Mouse (Mus musculus): ENCODE results near the gene Wipf3. TPM values are rescaled to one million over a fixed set of nuclear protein-coding genes. Genes with fewer than 3 reads are reported as not detected.

The Wipf3 gene
- polyA plus RNA-seq, 1 experiment from 2014 or later = 0.32 TPM

DNA sequence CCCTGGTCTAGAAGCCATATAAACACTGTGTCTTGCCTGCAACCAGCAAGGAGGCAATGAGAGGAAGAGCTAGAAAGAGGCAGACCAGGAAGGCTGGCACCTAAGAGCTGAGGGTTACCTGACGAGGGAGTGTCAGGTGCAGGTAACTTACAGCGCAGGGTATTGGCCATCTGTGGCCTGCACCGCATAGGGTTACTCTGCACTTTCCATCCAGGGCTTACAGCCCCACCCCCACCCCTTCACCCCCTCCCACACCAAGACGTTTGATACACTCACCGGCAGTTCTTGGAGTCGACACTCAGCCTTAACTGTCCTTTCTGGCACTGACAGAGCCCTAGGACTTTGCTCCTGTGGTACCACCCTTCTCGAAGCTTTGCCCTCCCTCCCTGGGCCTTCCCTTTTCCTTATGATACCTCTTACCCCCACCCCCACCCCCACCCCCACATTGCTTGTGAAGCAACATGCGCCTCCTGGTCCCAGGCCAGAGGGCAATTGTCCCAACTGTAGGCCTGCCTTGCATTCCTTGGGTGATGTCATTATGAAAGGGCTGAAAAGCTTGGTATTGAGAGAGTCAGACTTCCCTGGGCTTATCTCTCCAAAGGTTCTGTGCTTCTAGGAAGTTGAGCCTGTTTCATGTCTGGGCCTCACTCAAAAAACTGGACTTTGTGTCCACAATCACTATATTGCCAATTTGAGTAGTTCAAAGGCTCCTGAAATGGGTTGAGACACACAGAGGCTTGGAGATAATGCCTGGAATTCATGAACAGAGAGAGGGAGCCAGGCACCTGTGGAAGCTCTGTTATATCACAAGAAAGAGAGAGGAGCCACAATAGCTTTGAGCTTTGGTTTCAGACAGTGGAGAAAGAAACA lies 43.7 kb downstream of the Wipf3 start:
- no peaks in the 10 kb centered on the region for H3K36me3 ChIP-seq (ENCODE audit: control insufficient read depth, insufficient read depth, low read length)
- no peaks in the 10 kb centered on the region for H3K4me1 ChIP-seq (replicated peaks; ENCODE audit: control insufficient read depth, insufficient read depth)
- DNase-seq (ENCODE audit: low spot score) (peak; percentile 39), ATAC-seq (ENCODE audit: low FRiP score, low TSS enrichment) (peak; percentile 84)
- TF ChIP-seq CTCF (IDR thresholded peaks at IDR 0.05; ENCODE audit: low read depth) (no peak), EP300 (optimal IDR thresholded peaks at IDR 0.05) (no peak)
- H3K9ac ChIP-seq (ENCODE audit: low read length) = no peak overlapping the region
- WGBS = 52% methylated on average over 8 of the region's 8 CpGs
- no peaks in the 10 kb centered on the region for H3K9me3 ChIP-seq (ENCODE audit: control insufficient read depth, low read length)
- H3K4me2 ChIP-seq (replicated peaks; ENCODE audit: low read depth) = no peak overlapping the region
- H3K4me3 ChIP-seq (ENCODE audit: low read depth, low read length) = no peak overlapping the region
- no peaks in the 10 kb centered on the region for H3K27me3 ChIP-seq (ENCODE audit: control insufficient read depth, insufficient read depth, low read length)
- 0 out of 2 replicates have a peak overlapping the region, but pooled peaks have one; percentile 24 for H3K27ac ChIP-seq (replicated peaks)

GRCm38 (mm10) chr6:54475926-54476667 lies 46.7 kb downstream of the Wipf3 start:
- WGBS = 83% methylated on average over 19 of the region's 19 CpGs
- no peak overlapping the region for H3K4me3 ChIP-seq (ENCODE audit: low read depth, low read length)
- no peak for TF ChIP-seq CTCF (IDR thresholded peaks at IDR 0.05; ENCODE audit: low read depth)
- no peak overlapping the region for H3K27ac ChIP-seq (replicated peaks)
- ATAC-seq (ENCODE audit: low FRiP score, low TSS enrichment) (no peak), DNase-seq (ENCODE audit: low spot score) (no peak)
- H3K9ac ChIP-seq (ENCODE audit: low read length) = no peak overlapping the region
- H3K9me3 ChIP-seq (ENCODE audit: control insufficient read depth, low read length) = no peaks in the 10 kb centered on the region
- no peaks in the 10 kb centered on the region for H3K27me3 ChIP-seq (ENCODE audit: control insufficient read depth, insufficient read depth, low read length)
- H3K4me2 ChIP-seq (replicated peaks; ENCODE audit: low read depth) = no peak overlapping the region
- no peaks in the 10 kb centered on the region for H3K36me3 ChIP-seq (ENCODE audit: control insufficient read depth, insufficient read depth, low read length)
- no peaks in the 10 kb centered on the region for H3K4me1 ChIP-seq (replicated peaks; ENCODE audit: control insufficient read depth, insufficient read depth)

GRCm38 (mm10) chr6:54478646-54479324 lies 49.4 kb downstream of the Wipf3 start:
- 64% methylated on average over 5 of the region's 5 CpGs for WGBS
- H3K4me1 ChIP-seq (replicated peaks; ENCODE audit: control insufficient read depth, insufficient read depth) = no peaks in the 10 kb centered on the region
- no peak overlapping the region for H3K9ac ChIP-seq (ENCODE audit: low read length)
- TF ChIP-seq CTCF (IDR thresholded peaks at IDR 0.05; ENCODE audit: low read depth) = peak; percentile 70
- TF ChIP-seq EP300 (optimal IDR thresholded peaks at IDR 0.05) = no peak
- no peak overlapping the region for H3K4me2 ChIP-seq (replicated peaks; ENCODE audit: low read depth)
- DNase-seq (ENCODE audit: low spot score) (peak; percentile 35), ATAC-seq (ENCODE audit: low FRiP score, low TSS enrichment) (no peak)
- H3K9me3 ChIP-seq (ENCODE audit: control insufficient read depth, low read length) = no peaks in the 10 kb centered on the region
- no peaks in the 10 kb centered on the region for H3K36me3 ChIP-seq (ENCODE audit: control insufficient read depth, insufficient read depth, low read length)
- no peak overlapping the region for H3K4me3 ChIP-seq (ENCODE audit: low read depth, low read length)
- H3K27me3 ChIP-seq (ENCODE audit: control insufficient read depth, insufficient read depth, low read length) = no peaks in the 10 kb centered on the region
- H3K27ac ChIP-seq (replicated peaks) = no peak overlapping the region

DNA sequence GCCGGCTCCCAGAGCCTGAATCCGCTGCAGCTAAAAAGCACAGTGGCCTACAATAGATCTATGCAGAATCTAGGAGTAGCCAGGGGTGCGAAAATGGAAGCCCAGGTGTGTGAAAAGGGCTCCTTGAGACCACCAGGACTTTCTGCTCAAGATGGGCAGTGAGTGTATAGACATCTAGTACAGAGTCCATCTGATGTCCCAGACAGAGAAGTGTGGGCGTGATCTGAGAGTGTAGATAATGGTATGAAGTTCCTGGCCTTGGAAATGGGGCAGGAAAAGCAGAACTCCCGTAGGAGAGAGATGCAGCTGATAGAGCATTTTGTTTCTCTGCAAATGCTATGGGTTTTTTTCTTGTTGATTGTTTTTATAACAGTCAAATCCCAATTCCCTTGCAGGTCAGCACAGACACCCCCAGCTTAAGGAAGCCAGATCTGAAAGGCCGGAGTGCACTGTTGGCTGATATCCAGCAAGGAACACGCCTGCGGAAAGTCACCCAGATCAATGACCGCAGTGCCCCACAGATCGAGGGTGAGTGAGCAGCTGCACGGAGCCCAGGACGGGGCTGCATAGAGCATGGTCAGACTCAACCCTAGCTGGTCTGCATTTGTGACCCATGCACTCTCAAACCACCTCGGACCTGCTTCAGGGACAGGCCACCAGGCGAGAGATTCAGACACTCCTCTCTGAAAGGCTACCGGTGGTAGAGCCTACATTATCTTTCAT lies 52.1 kb downstream of the Wipf3 start:
- no peak for TF ChIP-seq EP300 (optimal IDR thresholded peaks at IDR 0.05)
- no peak for TF ChIP-seq CTCF (IDR thresholded peaks at IDR 0.05; ENCODE audit: low read depth)
- no peak for DNase-seq (ENCODE audit: low spot score)
- 70% methylated on average over 15 of the region's 15 CpGs for WGBS
- Histone ChIP-seq H3K4me3 (ENCODE audit: low read depth, low read length) (no peak overlapping the region), H3K27me3 (ENCODE audit: control insufficient read depth, insufficient read depth, low read length) (no peaks in the 10 kb centered on the region), H3K36me3 (ENCODE audit: control insufficient read depth, insufficient read depth, low read length) (no peaks in the 10 kb centered on the region), H3K4me2 (replicated peaks; ENCODE audit: low read depth) (no peak overlapping the region), H3K27ac (replicated peaks) (no peak overlapping the region), H3K4me1 (replicated peaks; ENCODE audit: control insufficient read depth, insufficient read depth) (no peaks in the 10 kb centered on the region), H3K9me3 (ENCODE audit: control insufficient read depth, low read length) (no peaks in the 10 kb centered on the region), H3K9ac (ENCODE audit: low read length) (no peak overlapping the region)
- ATAC-seq (ENCODE audit: low FRiP score, low TSS enrichment) = no peak

DNA sequence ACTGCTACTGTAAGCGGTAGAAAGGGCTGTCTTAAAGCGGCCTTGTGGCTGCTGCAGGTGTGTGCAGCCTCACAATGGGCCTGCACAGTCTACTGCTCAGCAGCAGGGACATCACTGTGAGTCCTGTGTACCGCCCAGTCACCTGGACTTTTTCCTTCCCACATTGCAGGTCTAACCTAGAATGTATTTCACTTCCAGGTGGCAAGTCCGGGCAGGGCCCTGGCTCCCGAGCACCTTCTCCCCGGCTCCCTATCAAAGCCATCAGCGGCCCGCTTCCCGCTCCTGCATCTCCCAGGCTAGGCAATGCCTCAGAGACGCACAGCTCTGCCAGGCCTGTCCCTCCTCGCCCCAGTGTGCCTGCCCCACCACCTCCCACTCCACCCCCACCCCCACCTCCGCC lies 55.6 kb downstream of the Wipf3 start:
- no peaks in the 10 kb centered on the region for H3K36me3 ChIP-seq (ENCODE audit: control insufficient read depth, insufficient read depth, low read length)
- DNase-seq (ENCODE audit: low spot score) (peak; percentile 18), ATAC-seq (ENCODE audit: low FRiP score, low TSS enrichment) (no peak; the same call in 1 of the 2 replicates)
- no peaks in the 10 kb centered on the region for H3K9me3 ChIP-seq (ENCODE audit: control insufficient read depth, low read length)
- no peak overlapping the region for H3K4me3 ChIP-seq (ENCODE audit: low read depth, low read length)
- TF ChIP-seq CTCF (IDR thresholded peaks at IDR 0.05; ENCODE audit: low read depth) = no peak
- TF ChIP-seq EP300 (optimal IDR thresholded peaks at IDR 0.05) = no peak
- peak overlapping the region; percentile 42 for H3K4me2 ChIP-seq (replicated peaks; ENCODE audit: low read depth)
- no peaks in the 10 kb centered on the region for H3K27me3 ChIP-seq (ENCODE audit: control insufficient read depth, insufficient read depth, low read length)
- H3K9ac ChIP-seq (ENCODE audit: low read length) = no peak overlapping the region
- H3K27ac ChIP-seq (replicated peaks) = no peak overlapping the region
- no peaks in the 10 kb centered on the region for H3K4me1 ChIP-seq (replicated peaks; ENCODE audit: control insufficient read depth, insufficient read depth)
- 31% methylated on average over 12 of the region's 12 CpGs for WGBS
